Mouse (Mus musculus) CH12.LX (cell line): Measurements from ENCODE around the gene Ptpn11. TPM values are rescaled to one million over a fixed set of nuclear protein-coding genes. Genes with fewer than 3 reads are reported as not detected.
"Not testable (repeated sequence)": the region's sequence is repeated elsewhere in the genome, so short reads cannot be mapped to it uniquely, and the experiment has no call there.

ENCODE experiments used
- DNase-seq: peaks from one replicate; pipeline ENCODE4 v3.0.0-alpha.2; 2013; ENCODE audit errors: extremely low read depth
- H3K27ac ChIP-seq: 2 replicates; pipeline ENCODE4 v1.5.1; 2012; ENCODE audit warnings: low read depth, mild to moderate bottlenecking, control low read depth, moderate library complexity; ENCODE audit not compliant: insufficient read depth
- H3K27me3 ChIP-seq: replicated peaks from 2 replicates; pipeline ENCODE3; 2012; ENCODE audit warnings: inconsistent platforms
- H3K36me3 ChIP-seq, 2 experiments: replicated peaks in 1 of 2; 2 replicates each; pipeline versions ENCODE3 to v1.6.1; 2012; ENCODE audit warnings: inconsistent platforms in 1 of 2, low read length in 1 of 2, mild to moderate bottlenecking in 1 of 2, mixed read lengths in 1 of 2, moderate library complexity in 1 of 2; ENCODE audit not compliant: control insufficient read depth in 1 of 2, insufficient read depth in 1 of 2
- H3K4me1 ChIP-seq, 2 experiments: 2 replicates each; pipeline ENCODE4 v1.6.1; 2012; ENCODE audit warnings: inconsistent platforms in 1 of 2, moderate library complexity in 1 of 2; ENCODE audit not compliant: insufficient read depth in 2 of 2, control insufficient read depth in 1 of 2
- H3K4me2 ChIP-seq: 2 replicates; pipeline ENCODE4 v1.6.1; 2012; ENCODE audit warnings: low read depth, mild to moderate bottlenecking, control low read depth; ENCODE audit not compliant: poor library complexity, insufficient read depth, severe bottlenecking
- H3K4me3 ChIP-seq, 3 experiments: fragments of 150-350 bp in 1 of 3; sonication (generic) in 1 of 3; replicated peaks in 1 of 3; 2 replicates each; pipeline versions ENCODE3 to v1.5.1; 2011 to 2012; ENCODE audit warnings: low read depth in 2 of 3, low read length in 2 of 3, mild to moderate bottlenecking in 2 of 3, moderate library complexity in 2 of 3, control low read depth in 1 of 3, improper control_type of control experiment in 1 of 3, inconsistent platforms in 1 of 3, mixed read lengths in 1 of 3; ENCODE audit not compliant: poor library complexity in 1 of 3
- H3K79me2 ChIP-seq: replicated peaks from 2 replicates; pipeline ENCODE4 v1.6.1; 2012; ENCODE audit warnings: mild to moderate bottlenecking, moderate library complexity; ENCODE audit not compliant: control insufficient read depth, poor library complexity, insufficient read depth, severe bottlenecking; ENCODE audit errors: extremely low read depth
- H3K9ac ChIP-seq: 2 replicates; pipeline ENCODE4 v1.6.1; 2012; ENCODE audit warnings: low read depth, mild to moderate bottlenecking, control low read depth, moderate library complexity; ENCODE audit not compliant: insufficient read depth
- H3K9me3 ChIP-seq: replicated peaks from 2 replicates; pipeline ENCODE3; 2012; ENCODE audit warnings: low read length, inconsistent platforms, mixed read lengths
- BHLHE40 ChIP-seq: IDR thresholded peaks from 2 replicates; pipeline ENCODE4 v1.6.1; 2011; ENCODE audit warnings: mild to moderate bottlenecking, low read depth, low read length, improper control_type of control experiment
- ELF1 ChIP-seq: IDR thresholded peaks from 2 replicates; pipeline ENCODE4 v1.6.1; 2014; ENCODE audit warnings: low read depth, mild to moderate bottlenecking, inconsistent platforms, low read length, improper control_type of control experiment
- EP300 ChIP-seq: IDR thresholded peaks from 2 replicates; pipeline ENCODE4 v1.6.1; 2011; ENCODE audit warnings: low read length, improper control_type of control experiment
- ETS1 ChIP-seq: conservative IDR thresholded peaks from 2 replicates; pipeline ENCODE4 v1.6.1; 2012; ENCODE audit warnings: low read depth, mild to moderate bottlenecking, inconsistent platforms, low read length, improper control_type of control experiment, moderate library complexity
- IRF4 ChIP-seq: IDR thresholded peaks from 2 replicates; pipeline ENCODE4 v1.6.1; 2014; ENCODE audit warnings: low read depth, mild to moderate bottlenecking, inconsistent platforms, low read length, improper control_type of control experiment
- MAZ ChIP-seq: IDR thresholded peaks from 2 replicates; pipeline ENCODE4 v1.6.1; 2012; ENCODE audit warnings: low read depth, mild to moderate bottlenecking, inconsistent platforms, low read length, improper control_type of control experiment, moderate library complexity
- MEF2A ChIP-seq: IDR thresholded peaks from 2 replicates; pipeline ENCODE4 v1.6.1; 2014; ENCODE audit warnings: low read depth, mild to moderate bottlenecking, inconsistent platforms, low read length, improper control_type of control experiment, borderline replicate concordance
- MXI1 ChIP-seq: IDR thresholded peaks from 2 replicates; pipeline ENCODE4 v1.6.1; 2011; ENCODE audit warnings: mild to moderate bottlenecking, low read depth, low read length, improper control_type of control experiment
- NRF1 ChIP-seq: IDR thresholded peaks from 2 replicates; pipeline ENCODE4 v1.6.1; 2014; ENCODE audit warnings: low read depth, mild to moderate bottlenecking, inconsistent platforms, low read length, improper control_type of control experiment, moderate library complexity
- POLR2A ChIP-seq: IDR thresholded peaks from 2 replicates; pipeline ENCODE4 v1.6.1; 2011; ENCODE audit warnings: low read depth, mild to moderate bottlenecking, improper control_type of control experiment, low read length
- RCOR1 ChIP-seq: conservative IDR thresholded peaks from 2 replicates; pipeline ENCODE4 v1.6.1; 2012; ENCODE audit warnings: low read depth, mild to moderate bottlenecking, inconsistent platforms, low read length, improper control_type of control experiment
- SIN3A ChIP-seq: IDR thresholded peaks from 2 replicates; pipeline ENCODE4 v1.6.1; 2012; ENCODE audit warnings: low read length, improper control_type of control experiment, inconsistent platforms
- TBP ChIP-seq: conservative IDR thresholded peaks from 2 replicates; pipeline ENCODE4 v1.6.1; 2011; ENCODE audit warnings: low read depth, low read length, improper control_type of control experiment
- TCF12 ChIP-seq: IDR thresholded peaks from 2 replicates; pipeline ENCODE4 v1.6.1; 2014; ENCODE audit warnings: low read depth, mild to moderate bottlenecking, inconsistent platforms, low read length, improper control_type of control experiment
- UBTF ChIP-seq: IDR thresholded peaks from 2 replicates; pipeline ENCODE4 v1.6.1; 2012; ENCODE audit warnings: low read depth, mild to moderate bottlenecking, inconsistent platforms, low read length, improper control_type of control experiment, moderate library complexity
- USF2 ChIP-seq: conservative IDR thresholded peaks from 2 replicates; pipeline ENCODE4 v1.6.1; 2011; ENCODE audit warnings: low read depth, low read length, improper control_type of control experiment
- ZKSCAN1 ChIP-seq: IDR thresholded peaks from 2 replicates; pipeline ENCODE4 v1.6.1; 2012; ENCODE audit warnings: low read depth, inconsistent platforms, low read length, improper control_type of control experiment, borderline replicate concordance
- dilution Hi-C: fragments of 300-500 bp; cut with MboI; formaldehyde crosslinking; loops from 2 replicates; pipeline ENCODE4 v1.14.3; 2020; ENCODE audit warnings: low sequenced_read_pairs; ENCODE audit not compliant: extremely low pct_unique_long_range_greater_than_20kb, extremely low pct_ligation_motif_present
- in situ Hi-C: fragments of 300-500 bp; cut with MboI; formaldehyde crosslinking; loops from 3 replicates; pipeline ENCODE4 v1.14.3; 2019; ENCODE audit warnings: low sequenced_read_pairs, low pct_ligation_motif_present, low pct_unique_long_range_greater_than_20kb, mixed read lengths
- polyA plus RNA-seq: library from polyadenylated mRNA; unstranded; fragments of >175 nt; gene quantifications from 2 replicates; pipeline ENCODE4 v1.2.1, GENCODE M21; 2012; ENCODE audit warnings: low read depth; ENCODE audit not compliant: insufficient read length
- total RNA-seq, 2 experiments: library from RNA; depleted of rRNA; stranded (reverse); fragments of 300-350 nt in 1 of 2; fragments of >200 nt in 1 of 2; gene quantifications; 2 replicates each; pipeline ENCODE4 v1.2.3; 2012 to 2014

Gene Ptpn11
- total and polyA plus RNA-seq, 3 experiments, result 33.2 to 62.8 (median 44.6) TPM

DNA sequence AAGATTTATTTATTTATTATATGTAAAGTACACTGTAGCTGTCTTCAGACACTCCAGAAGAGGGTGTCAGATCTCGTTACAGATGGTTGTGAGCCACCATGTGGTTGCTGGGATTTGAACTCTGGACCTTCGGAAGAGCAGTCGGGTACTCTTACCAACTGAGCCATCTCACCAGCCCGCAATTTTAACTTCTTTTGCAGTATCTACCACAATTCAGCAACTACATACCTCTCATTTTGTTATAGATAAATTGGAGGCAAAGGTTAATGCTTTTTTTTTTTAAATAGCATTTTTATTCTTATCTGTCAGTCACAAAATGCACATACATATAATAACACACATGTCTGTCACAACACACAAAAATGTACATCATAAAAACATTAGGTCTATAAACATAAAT is 32.8 kb upstream of the Ptpn11 start:
- in situ Hi-C loops, DNase-seq, dilution Hi-C loops: not testable (repeated sequence)

DNA sequence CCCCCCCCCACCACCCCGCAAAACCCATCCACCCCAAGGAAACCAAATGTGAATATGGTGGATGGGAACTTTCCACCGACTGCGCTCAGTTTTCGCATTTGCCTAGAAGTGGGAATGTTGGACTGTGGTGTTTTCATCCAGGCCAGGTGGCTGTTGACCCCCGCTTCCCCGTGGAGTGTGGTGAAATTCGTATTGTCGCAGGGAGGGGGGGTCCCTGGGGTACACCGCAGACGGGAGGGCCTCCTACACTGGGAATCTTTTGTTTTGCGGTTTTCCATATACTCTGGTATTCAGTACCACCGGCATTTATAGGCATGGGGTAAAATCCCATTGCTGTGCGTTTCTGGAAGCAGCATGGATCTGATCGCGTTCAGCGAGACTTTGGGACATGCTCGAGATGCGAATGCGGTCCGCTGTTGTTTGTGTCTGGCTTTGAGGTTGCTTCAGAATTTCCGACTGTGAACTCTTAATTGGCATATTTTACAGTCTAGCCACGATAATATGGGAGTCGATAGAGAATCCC is 30.2 kb upstream of the Ptpn11 start:
- Histone ChIP-seq H3K79me2 (peaks cover 12% of the 10 kb centered on the region), H3K27me3 (no peaks in the 10 kb centered on the region), H3K4me2 (peak overlapping the region; percentile 74)
- no peak for TF ChIP-seq EP300
- no peak for TF ChIP-seq ELF1
- no peak for TF ChIP-seq RCOR1
- TF ChIP-seq MEF2A, result no peak
- no peak for TF ChIP-seq IRF4
- TF ChIP-seq POLR2A, result no peak
- TF ChIP-seq USF2, result no peak
- no peak for TF ChIP-seq BHLHE40
- no peak for TF ChIP-seq ETS1
- TF ChIP-seq MAZ, result no peak
- TF ChIP-seq UBTF, result no peak
- TF ChIP-seq ZKSCAN1, result no peak
- TF ChIP-seq, all 38 proteins: peak for 0
- no peaks in the 10 kb centered on the region for H3K9me3 ChIP-seq
- H3K4me1 ChIP-seq, result peaks cover 8 to 42% of the 10 kb centered on the region in 2 experiments
- DNase-seq, result no peak
- no peak overlapping the region for H3K27ac ChIP-seq
- in situ Hi-C loops (no loop called here), dilution Hi-C loops (no loop called here)
- peak overlapping the region; percentile 44 to 84 (median 49) for H3K4me3 ChIP-seq
- no peaks in the 10 kb centered on the region for H3K36me3 ChIP-seq
- H3K9ac ChIP-seq, result no peak overlapping the region; the same call in 1 of the 2 replicates

More for the DNA sequence above, 32.8 kb upstream of the Ptpn11 start:
- not testable (repeated sequence) for H3K4me3 ChIP-seq, H3K27ac ChIP-seq, H3K4me2 ChIP-seq, H3K36me3 ChIP-seq, H3K9me3 ChIP-seq, H3K27me3 ChIP-seq, H3K9ac ChIP-seq
- Histone ChIP-seq H3K4me1 (peaks cover 17 to 58% of the 10 kb centered on the region in 2 experiments), H3K79me2 (peaks cover 17% of the 10 kb centered on the region)
- peak; percentile 64; the same call in 1 of the 2 replicates for TF ChIP-seq TBP

DNA sequence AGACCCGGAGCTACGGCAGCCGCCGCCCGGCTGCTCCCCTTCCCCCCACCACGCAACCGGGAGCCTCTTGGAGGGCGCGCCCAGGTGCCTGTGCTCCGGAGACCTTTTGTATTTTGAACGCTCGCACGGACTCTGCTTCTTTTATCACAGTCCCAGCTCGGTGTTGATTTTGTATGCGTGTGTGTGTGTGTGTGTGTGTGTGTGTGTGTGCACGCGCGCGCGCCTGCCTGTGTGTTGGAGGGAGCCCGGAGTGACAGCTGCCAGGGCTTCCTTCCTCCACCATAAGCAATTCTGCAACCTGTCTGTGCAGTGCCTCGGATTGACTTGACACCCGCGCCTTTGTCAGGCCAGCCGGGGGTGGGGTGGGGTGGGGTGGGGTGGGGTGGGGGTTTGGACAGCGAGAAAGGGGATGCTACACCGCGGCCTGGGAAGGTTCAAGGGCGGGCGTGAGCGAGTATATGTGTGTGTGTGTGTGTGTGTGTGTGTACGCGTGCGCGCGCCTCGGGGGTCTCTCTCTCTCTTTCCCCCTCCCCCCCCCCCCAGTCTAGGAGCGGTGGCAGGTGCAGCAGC is 29.6 kb upstream of the Ptpn11 start:
- peak overlapping the region; percentile 74 for H3K4me2 ChIP-seq
- H3K4me3 ChIP-seq, result peak overlapping the region; percentile 72 to 86 (median 84)
- H3K4me1 ChIP-seq, result peaks cover 4 to 37% of the 10 kb centered on the region in 2 experiments
- TF ChIP-seq USF2, result no peak
- TF ChIP-seq NRF1, result 0 out of 2 replicates have a peak, but pooled peaks have one; percentile 24
- TF ChIP-seq MXI1, result peak; percentile 63
- TF ChIP-seq TCF12, result no peak
- TF ChIP-seq SIN3A, result peak; percentile 51; the same call in 1 of the 2 replicates
- peak; percentile 43; the same call in 1 of the 2 replicates for TF ChIP-seq BHLHE40
- TF ChIP-seq, all 38 proteins: peak for 4
- no peaks in the 10 kb centered on the region for H3K9me3 ChIP-seq
- peaks cover 0 to 2% of the 10 kb centered on the region in 2 experiments for H3K36me3 ChIP-seq
- in situ Hi-C loops, result no loop called here
- H3K27ac ChIP-seq, result no peak overlapping the region
- dilution Hi-C loops, result no loop called here
- no peak for DNase-seq
- peaks cover 12% of the 10 kb centered on the region for H3K79me2 ChIP-seq
- peak overlapping the region; percentile 84 for H3K9ac ChIP-seq
- no peaks in the 10 kb centered on the region for H3K27me3 ChIP-seq
